Mouse (Mus musculus) hindbrain, embryonic 10.5 days (tissue): ENCODE results near the gene Il21r. TPM values are rescaled to one million over a fixed set of nuclear protein-coding genes. Genes with fewer than 3 reads are reported as not detected.

Experiments
- DNase-seq: peaks from one replicate; pipeline ENCODE4 v3.0.0-alpha.2; 2017; ENCODE audit warnings: low spot score
- H3K27ac ChIP-seq: fragments of 300-500 bp; sonication (generic); 2 replicates; pipeline ENCODE4 v1.5.1; 2016; ENCODE audit warnings: mild to moderate bottlenecking, moderate library complexity
- H3K27me3 ChIP-seq: fragments of 300-500 bp; sonication (generic); 2 replicates; pipeline ENCODE4 v1.6.1; 2016; ENCODE audit warnings: mild to moderate bottlenecking; ENCODE audit not compliant: poor library complexity, insufficient read depth, severe bottlenecking
- H3K36me3 ChIP-seq: fragments of 300-500 bp; sonication (generic); 2 replicates; pipeline ENCODE4 v1.6.1; 2016; ENCODE audit warnings: mild to moderate bottlenecking, moderate library complexity
- H3K4me1 ChIP-seq: fragments of 300-500 bp; sonication (generic); replicated peaks from 2 replicates; pipeline ENCODE4 v1.6.1; 2016; ENCODE audit warnings: mild to moderate bottlenecking
- H3K4me3 ChIP-seq: fragments of 300-500 bp; sonication (generic); 2 replicates; pipeline ENCODE4 v1.5.1; 2016; ENCODE audit warnings: mild to moderate bottlenecking, moderate library complexity
- H3K9me3 ChIP-seq: fragments of 300-500 bp; sonication (generic); 2 replicates; pipeline ENCODE4 v1.6.1; 2016; ENCODE audit warnings: mild to moderate bottlenecking, moderate library complexity
- WGBS: fragments of 180-500 bp; shearing (Covaris S2); methylation state at CpG from one replicate; pipeline ENCODE4 v1.1.7; 2016; 5-methylcytosine and 5-hydroxymethylcytosine counted together
- polyA plus RNA-seq: library from polyadenylated mRNA; unstranded; fragments of >200 nt; fragmentation: Nextera tagmentation; extraction: Ambion mirVana; gene quantifications from 2 replicates; pipeline ENCODE4 v1.2.1, GENCODE M21; 2016

Il21r gene
- polyA plus RNA-seq, 1 experiment from 2014 or later: 0.41 TPM

DNA sequence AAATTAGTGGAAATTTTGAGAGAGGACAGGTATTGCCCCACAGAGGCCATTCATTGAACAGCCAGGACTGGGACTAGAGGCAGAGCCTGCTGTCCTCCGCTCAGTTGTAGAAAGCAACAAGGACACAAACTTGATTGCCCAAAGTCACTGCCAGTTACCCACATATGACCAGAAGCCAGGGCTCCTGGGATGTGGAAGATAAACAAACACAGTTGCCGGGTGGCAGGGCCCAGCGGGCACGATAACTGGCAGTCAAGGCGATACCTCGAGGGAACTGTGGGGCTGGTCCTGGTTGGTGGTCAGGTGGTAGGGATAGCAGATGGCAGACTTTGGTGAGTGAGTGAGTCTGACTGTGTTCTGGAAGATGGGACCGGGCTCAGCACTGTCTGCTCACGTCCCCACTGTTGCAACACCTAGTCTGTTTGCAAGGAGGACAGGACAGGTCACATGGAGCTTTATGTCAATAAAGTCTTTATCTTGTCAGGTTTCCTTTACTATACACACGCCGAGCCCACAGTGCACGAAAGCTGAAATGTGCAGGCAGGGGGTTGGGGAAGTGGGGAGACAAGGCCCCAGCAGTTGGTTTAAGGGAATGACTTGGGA lies 25.6 kb upstream of the Il21r start:
- H3K27me3 ChIP-seq: peaks cover 9% of the 10 kb centered on the region; the same call in 1 of the 2 replicates
- H3K4me3 ChIP-seq: no peak overlapping the region
- peaks cover 19% of the 10 kb centered on the region; the same call in 1 of the 2 replicates for H3K4me1 ChIP-seq
- no peak overlapping the region for H3K27ac ChIP-seq
- peaks cover 14% of the 10 kb centered on the region; the same call in 1 of the 2 replicates for H3K36me3 ChIP-seq
- H3K9me3 ChIP-seq: no peaks in the 10 kb centered on the region
- 87% methylated on average over 11 of the region's 11 CpGs for WGBS
- DNase-seq: no peak

DNA sequence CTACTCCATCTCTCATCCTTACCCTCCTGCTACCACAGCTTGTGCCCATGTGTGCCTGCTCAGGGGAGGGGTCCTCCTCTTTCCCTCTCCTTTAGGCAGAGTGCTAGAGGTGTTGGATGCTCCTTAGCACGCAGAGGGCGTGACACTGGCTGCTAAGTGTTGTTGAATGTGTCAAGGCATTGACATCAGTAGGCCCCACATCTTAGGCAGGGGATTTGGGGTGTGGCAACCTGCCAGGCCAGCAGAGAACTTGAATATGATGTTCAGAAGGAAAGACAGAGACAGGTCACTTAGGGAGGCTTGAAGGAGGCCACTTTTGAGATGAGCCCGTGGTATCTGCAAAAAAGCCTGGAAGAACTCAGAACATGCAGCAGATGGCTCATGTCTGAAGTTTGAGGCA lies 25.1 kb upstream of the Il21r start:
- H3K4me1 ChIP-seq: peaks cover 14% of the 10 kb centered on the region; the same call in 1 of the 2 replicates
- WGBS: 81% methylated on average over 3 of the region's 3 CpGs
- H3K36me3 ChIP-seq: peaks cover 14% of the 10 kb centered on the region; the same call in 1 of the 2 replicates
- no peak overlapping the region for H3K27ac ChIP-seq
- DNase-seq: no peak
- no peak overlapping the region for H3K4me3 ChIP-seq
- no peaks in the 10 kb centered on the region for H3K9me3 ChIP-seq
- H3K27me3 ChIP-seq: peaks cover 9% of the 10 kb centered on the region; the same call in 1 of the 2 replicates

DNA sequence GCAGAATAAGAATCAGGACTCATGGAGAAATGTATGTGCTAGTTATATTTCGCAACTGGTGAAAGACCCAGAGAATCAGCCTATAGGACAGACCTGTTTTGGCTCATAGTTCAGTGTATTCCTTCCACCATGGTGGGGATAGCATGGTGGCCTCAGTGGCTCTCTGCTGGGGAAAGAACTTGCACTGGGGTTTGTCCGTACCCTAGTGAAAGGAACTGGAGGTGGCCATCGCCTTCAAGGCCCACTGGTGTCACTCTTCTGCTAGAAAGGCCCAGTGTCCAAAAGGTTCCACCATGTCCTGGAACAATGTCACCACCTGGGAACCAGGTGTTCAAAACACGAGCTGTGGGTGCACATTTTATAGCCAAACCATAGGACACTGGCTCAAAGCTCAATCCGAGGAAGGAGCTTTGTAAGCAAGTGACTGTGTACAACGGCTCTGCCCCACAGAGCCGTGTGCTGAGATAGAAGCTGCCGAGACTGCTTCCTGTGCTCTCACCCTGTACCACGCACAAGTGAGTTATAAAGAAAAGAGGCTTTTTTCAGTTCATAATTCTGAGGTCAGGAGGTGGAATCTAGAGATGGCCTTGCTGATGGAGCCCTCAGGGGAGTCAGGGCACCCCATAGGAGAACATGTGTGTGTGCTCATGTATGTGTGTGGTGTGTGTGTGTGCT lies 23.5 kb upstream of the Il21r start:
- Histone ChIP-seq H3K4me1 (peaks cover 14% of the 10 kb centered on the region; the same call in 1 of the 2 replicates), H3K27me3 (peaks cover 9% of the 10 kb centered on the region; the same call in 1 of the 2 replicates), H3K27ac (no peak overlapping the region), H3K36me3 (peaks cover 14% of the 10 kb centered on the region; the same call in 1 of the 2 replicates), H3K9me3 (no peaks in the 10 kb centered on the region), H3K4me3 (no peak overlapping the region)
- no peak for DNase-seq
- WGBS: 88% methylated on average over 9 of the region's 9 CpGs

DNA sequence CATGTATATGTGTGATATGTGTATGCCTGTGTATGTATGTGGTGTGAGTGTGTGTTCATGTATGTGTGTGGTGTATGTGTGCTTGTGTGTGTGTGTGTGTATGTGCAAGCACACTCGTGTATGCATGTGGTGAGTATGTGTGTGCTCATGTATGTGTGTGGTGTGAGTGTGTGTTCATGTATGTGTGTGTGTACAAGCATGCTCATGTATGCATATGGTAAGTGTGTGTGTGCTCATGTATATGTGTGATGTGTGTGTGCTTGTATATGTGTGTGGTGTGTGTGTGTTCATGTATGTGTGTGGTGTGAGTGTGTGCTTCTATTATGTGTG lies 23.0 kb upstream of the Il21r start:
- Histone ChIP-seq H3K27ac (no peak overlapping the region), H3K4me3 (no peak overlapping the region), H3K9me3 (no peaks in the 10 kb centered on the region), H3K27me3 (peaks cover 9% of the 10 kb centered on the region; the same call in 1 of the 2 replicates), H3K36me3 (peaks cover 14% of the 10 kb centered on the region; the same call in 1 of the 2 replicates), H3K4me1 (peaks cover 14% of the 10 kb centered on the region; the same call in 1 of the 2 replicates)
- DNase-seq: no peak
- WGBS: 91% methylated on average over 1 of the region's 1 CpGs

DNA sequence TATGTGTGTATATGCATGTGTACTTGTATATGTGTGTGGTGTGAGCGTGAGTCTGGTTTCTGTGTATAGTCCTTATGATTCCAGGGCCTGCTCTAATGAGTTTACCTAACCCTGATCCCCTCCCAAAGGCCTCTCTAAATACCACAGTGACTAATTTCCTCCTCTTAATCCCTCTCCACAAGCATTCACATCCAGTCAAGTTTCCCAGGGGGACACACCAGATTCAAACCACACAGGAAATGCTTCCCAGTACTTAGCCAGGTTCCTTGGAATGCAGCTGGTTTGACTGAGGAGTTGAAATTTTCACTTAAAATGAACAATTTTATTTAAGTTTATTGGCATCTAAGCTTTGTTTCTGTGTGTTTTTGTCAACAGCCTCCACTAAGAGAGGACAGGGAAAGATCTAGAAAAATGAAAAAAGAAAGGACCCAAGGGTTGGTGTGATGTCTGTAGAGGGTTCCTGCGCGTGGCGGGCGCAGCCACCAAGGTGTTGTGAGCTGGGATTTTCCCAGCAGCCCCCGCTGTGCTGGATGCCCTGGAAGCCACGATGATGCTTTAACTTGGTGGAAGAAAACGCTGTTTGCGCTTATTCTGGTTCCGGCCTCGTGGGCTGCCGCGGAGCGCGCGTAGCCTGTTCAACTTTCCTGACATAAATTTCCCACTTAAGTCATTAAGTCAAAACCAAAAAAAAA lies 22.5 kb upstream of the Il21r start:
- Histone ChIP-seq H3K4me3 (peak overlapping the region; percentile 53), H3K36me3 (peaks cover 11% of the 10 kb centered on the region; the same call in 1 of the 2 replicates), H3K27ac (peak overlapping the region; percentile 75), H3K9me3 (no peaks in the 10 kb centered on the region), H3K4me1 (peaks cover 13% of the 10 kb centered on the region; the same call in 1 of the 2 replicates), H3K27me3 (peaks cover 9% of the 10 kb centered on the region; the same call in 1 of the 2 replicates)
- WGBS: 13% methylated on average over 16 of the region's 16 CpGs
- DNase-seq: no peak

DNA sequence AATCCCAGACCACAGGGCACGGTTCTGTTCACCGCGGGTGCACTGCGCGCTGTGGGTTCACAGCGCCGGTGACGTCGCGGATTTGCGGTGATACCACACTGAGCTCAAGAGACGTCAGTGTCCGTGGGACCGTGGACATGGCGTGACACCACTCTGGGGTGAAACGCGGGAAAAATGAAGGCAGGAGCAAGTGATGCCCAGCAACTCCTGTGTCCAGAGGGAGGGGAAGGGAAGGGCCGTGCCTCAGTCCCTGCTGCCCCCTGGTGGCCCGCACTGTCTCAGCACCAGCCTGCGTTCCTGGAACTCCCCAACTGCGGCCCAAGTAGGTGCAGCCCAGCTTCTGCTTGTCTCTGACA lies 21.9 kb upstream of the Il21r start:
- WGBS: 2% methylated on average over 21 of the region's 21 CpGs
- Histone ChIP-seq H3K4me1 (peaks cover 10% of the 10 kb centered on the region; the same call in 1 of the 2 replicates), H3K27me3 (peaks cover 9% of the 10 kb centered on the region; the same call in 1 of the 2 replicates), H3K27ac (peak overlapping the region; percentile 75), H3K4me3 (peak overlapping the region; percentile 53), H3K9me3 (no peaks in the 10 kb centered on the region), H3K36me3 (peaks cover 6% of the 10 kb centered on the region; the same call in 1 of the 2 replicates)
- peak; percentile 87 for DNase-seq

DNA sequence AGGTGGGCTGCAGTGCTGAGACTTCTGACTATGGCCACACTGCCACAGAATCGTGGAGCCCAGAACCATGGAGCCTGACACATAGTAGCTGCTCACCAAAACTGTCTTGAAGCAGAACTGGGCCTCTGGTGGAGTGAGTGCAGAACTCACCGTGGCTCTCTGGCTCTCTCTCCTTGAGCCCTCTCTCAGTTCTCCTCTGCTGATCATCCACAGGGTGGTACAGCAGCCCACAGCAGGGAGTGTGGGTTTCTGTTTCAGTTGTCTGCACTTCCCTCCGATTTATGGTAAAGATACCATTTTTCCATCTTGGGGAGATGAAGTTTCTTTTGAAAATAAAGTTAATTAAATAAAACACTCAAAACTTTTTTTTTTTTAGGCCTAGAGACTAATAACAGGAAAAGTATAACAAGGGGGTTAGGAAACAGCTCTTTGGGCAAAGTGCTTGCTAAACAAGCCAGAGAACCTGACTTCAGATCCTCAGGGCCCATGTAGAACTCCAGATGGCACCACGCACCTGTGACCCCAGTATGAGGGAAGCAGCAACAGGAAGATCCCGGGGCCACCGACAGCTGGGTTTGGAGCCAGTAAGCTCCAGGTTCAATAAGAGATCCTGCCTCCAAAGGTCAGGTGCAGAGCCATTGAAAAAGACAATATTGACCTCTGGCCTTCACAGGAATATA lies 19.8 kb upstream of the Il21r start:
- Histone ChIP-seq H3K4me3 (no peak overlapping the region), H3K4me1 (peaks cover 10% of the 10 kb centered on the region; the same call in 1 of the 2 replicates), H3K36me3 (no peaks in the 10 kb centered on the region), H3K9me3 (no peaks in the 10 kb centered on the region), H3K27ac (no peak overlapping the region), H3K27me3 (peaks cover 9% of the 10 kb centered on the region; the same call in 1 of the 2 replicates)
- WGBS: 79% methylated on average over 6 of the region's 6 CpGs
- no peak for DNase-seq

DNA sequence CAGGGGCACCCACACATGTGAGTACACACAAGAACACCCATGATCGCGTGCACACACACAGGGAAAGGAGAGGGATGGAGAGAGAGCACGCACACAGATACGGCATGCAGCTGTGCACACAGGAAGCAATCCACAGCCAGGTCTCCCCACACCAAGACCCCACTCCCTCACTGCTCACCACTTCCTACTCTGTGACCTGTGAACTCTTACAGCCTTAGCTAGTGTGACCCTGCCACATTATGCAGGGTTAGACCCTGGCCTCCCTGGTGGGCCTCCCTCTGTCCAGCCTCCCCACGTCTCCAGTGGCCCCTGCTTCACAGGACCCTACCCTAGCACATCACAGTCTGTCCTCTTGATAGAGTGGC lies 19.2 kb upstream of the Il21r start:
- WGBS: 82% methylated on average over 5 of the region's 5 CpGs
- peaks cover 10% of the 10 kb centered on the region; the same call in 1 of the 2 replicates for H3K4me1 ChIP-seq
- H3K27ac ChIP-seq: no peak overlapping the region

DNA sequence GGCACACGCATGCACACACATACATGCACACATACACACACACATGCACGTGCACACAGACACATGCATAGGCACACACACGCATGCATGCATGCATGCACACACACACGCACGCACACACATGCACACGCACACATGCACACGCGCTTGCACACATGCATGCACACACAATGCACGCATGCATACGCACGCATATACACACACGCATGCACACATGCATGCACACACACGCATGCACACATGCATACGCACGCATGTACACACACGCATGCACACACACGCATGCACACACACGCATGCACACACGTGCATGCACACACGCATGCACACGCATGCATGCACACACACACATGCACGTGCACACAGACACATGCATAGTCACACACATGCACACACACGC lies 16.9 kb upstream of the Il21r start:
- DNase-seq: no peak
- no peak overlapping the region for H3K27ac ChIP-seq
- H3K36me3 ChIP-seq: no peaks in the 10 kb centered on the region
- no peak overlapping the region for H3K4me3 ChIP-seq
- WGBS: 97% methylated on average over 23 of the region's 23 CpGs
- 0 out of 2 replicates have a peak, but pooled peaks cover 2% of the 10 kb centered on the region for H3K27me3 ChIP-seq
- H3K4me1 ChIP-seq: peaks cover 2% of the 10 kb centered on the region; the same call in 1 of the 2 replicates
- no peaks in the 10 kb centered on the region for H3K9me3 ChIP-seq

More for the DNA sequence above, 19.2 kb upstream of the Il21r start:
- DNase-seq: no peak
- no peak overlapping the region for H3K4me3 ChIP-seq
- H3K36me3 ChIP-seq: no peaks in the 10 kb centered on the region
- no peaks in the 10 kb centered on the region for H3K9me3 ChIP-seq
- H3K27me3 ChIP-seq: peaks cover 9% of the 10 kb centered on the region; the same call in 1 of the 2 replicates

DNA sequence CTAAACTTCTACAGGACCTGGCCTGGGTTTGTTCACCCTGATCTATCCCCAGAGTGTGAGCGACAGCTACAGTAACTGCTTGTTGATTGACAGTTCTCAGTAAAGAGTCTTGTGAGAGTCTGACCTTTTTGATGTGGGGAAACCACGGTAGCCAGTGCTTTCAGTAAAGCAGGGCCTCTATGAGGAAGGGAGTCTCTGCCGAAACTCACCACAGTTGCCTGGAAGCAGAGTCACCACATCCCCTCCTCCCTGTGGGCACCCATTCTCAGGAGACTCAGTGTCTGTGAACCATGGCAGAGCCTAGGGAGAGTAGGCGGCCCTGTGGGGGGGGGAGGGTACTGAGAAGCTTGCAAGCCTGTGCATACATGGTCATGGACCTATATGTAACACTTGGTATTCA lies 14.5 kb upstream of the Il21r start:
- H3K9me3 ChIP-seq: no peaks in the 10 kb centered on the region
- H3K27ac ChIP-seq: no peak overlapping the region
- H3K36me3 ChIP-seq: no peaks in the 10 kb centered on the region
- no peak overlapping the region for H3K4me3 ChIP-seq
- WGBS: 80% methylated on average over 4 of the region's 4 CpGs
- H3K4me1 ChIP-seq: no peaks in the 10 kb centered on the region
- DNase-seq: no peak
- H3K27me3 ChIP-seq: no peaks in the 10 kb centered on the region

DNA sequence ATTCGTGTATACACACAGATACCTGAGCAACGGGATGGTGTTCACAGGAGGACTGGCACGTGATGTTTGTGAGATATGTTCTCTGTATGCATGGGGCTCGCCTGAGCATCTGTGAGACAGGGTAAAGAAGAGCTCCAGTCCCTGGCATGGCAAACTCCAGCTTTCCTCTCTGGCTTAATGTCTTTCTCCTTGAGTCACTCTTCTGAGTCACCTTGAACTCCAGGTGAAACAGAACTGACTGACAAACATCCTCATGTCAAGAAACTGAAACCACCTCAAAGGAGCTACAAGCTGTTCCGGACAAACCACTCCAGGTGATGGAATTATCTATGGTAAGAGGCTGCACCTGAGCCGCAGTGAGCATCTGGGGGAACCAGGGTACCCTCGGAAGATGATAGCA lies 13.3 kb upstream of the Il21r start:
- DNase-seq: no peak
- H3K4me1 ChIP-seq: no peaks in the 10 kb centered on the region
- no peaks in the 10 kb centered on the region for H3K27me3 ChIP-seq
- H3K27ac ChIP-seq: no peak overlapping the region
- H3K9me3 ChIP-seq: no peaks in the 10 kb centered on the region
- no peaks in the 10 kb centered on the region for H3K36me3 ChIP-seq
- no peak overlapping the region for H3K4me3 ChIP-seq
- 93% methylated on average over 7 of the region's 7 CpGs for WGBS

DNA sequence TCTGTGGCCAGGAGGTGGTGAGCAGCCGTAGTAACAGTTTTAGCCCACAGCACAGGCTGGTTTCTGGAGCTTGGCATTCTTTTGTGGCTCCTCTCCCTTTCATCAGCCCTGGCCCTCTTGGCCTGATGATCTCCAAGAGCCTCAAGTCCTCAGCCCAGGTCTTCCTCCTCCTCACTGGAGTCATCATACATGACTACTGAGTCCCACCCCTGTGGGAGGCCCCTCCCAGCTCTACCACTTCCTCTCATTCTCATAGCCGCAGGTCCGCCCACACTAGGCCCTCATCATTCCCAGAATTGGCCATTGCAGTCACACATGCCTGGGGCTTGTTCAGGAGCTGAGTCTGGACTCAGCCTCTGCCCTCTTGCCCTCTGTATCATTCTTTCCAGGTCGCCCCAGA lies 9.4 kb upstream of the Il21r start:
- H3K27ac ChIP-seq: no peak overlapping the region
- no peak for DNase-seq
- H3K9me3 ChIP-seq: no peaks in the 10 kb centered on the region
- H3K36me3 ChIP-seq: no peaks in the 10 kb centered on the region
- H3K4me1 ChIP-seq: peaks cover 5% of the 10 kb centered on the region
- H3K4me3 ChIP-seq: no peak overlapping the region
- H3K27me3 ChIP-seq: no peaks in the 10 kb centered on the region
- WGBS: 94% methylated on average over 4 of the region's 4 CpGs
